28 mouse cellular contexts compared by ENCODE assay signal in the genomic region with DNA sequence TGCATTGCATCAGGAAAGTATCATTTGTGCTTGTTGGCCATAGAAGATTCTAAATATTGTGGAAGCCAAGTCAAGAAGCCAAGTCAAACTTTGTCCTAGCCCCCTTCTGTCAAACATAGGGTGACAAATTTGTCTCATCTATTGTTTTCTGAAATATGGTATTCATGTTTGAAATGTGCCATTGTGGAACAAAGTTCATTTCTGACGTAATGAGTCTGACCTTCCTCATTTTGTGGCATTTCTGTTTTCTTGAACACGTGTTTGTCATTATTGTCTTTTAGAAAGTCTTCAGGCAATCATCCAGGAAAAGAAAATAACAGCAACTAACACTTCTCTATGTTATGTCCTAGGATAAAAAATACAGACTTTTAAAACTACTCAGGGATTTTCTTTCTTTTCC. TPM values are rescaled to one million over a fixed set of nuclear protein-coding genes. Genes with fewer than 3 reads are reported as not detected.
DNase-seq lines count a peak whose midpoint lies in the region; ATAC-seq and TF ChIP-seq lines count a peak whose summit lies in the region.
"Had no signal": no experiment of that assay in that cellular context is flagged by ENCODE, and none has a peak within 500 bp of the region (broad histone marks: within the 10 kb centered on the region; RNA-seq: fewer than 3 reads in every experiment).

No protein-coding gene starts in this region.

- no peaks in the 10 kb centered on the region for H3K9me3 ChIP-seq in embryonic facial prominence, embryonic 14.5 days (ENCODE audit: control insufficient read depth, low read length)
- no peaks in the 10 kb centered on the region for H3K9me3 ChIP-seq in embryonic facial prominence, embryonic 10.5 days
- H3K9me3 ChIP-seq in forebrain, postnatal 0 days (ENCODE audit: low read length): no peaks in the 10 kb centered on the region
- H3K9me3 ChIP-seq: embryonic facial prominence, embryonic 13.5 days; forebrain, embryonic 12.5 days; hindbrain, embryonic 13.5 days; megakaryocyte, embryonic 14.5 days; midbrain, embryonic 12.5 days had no signal

- no peak overlapping the region for H3K4me2 ChIP-seq in embryonic facial prominence, embryonic 14.5 days (ENCODE audit: low read depth, low read length)
- no peak overlapping the region for H3K4me2 ChIP-seq in forebrain, postnatal 0 days (ENCODE audit: low read depth)
- H3K4me2 ChIP-seq: embryonic facial prominence, embryonic 13.5 days; forebrain, embryonic 12.5 days; heart, embryonic 11.5 days; hindbrain, embryonic 13.5 days; liver, embryonic 11.5 days; midbrain, embryonic 12.5 days had no signal

- no peak for ATAC-seq in embryonic facial prominence, embryonic 14.5 days (ENCODE audit: low read depth)
- ATAC-seq in megakaryocyte progenitor cell, adult 5-6 weeks (replicated peaks; ENCODE audit: poor library complexity): peak; percentile 35; the same call in 1 of the 2 replicates
- no peak for ATAC-seq in forebrain, postnatal 0 days
- ATAC-seq: intestine, embryonic 16.5 days had no signal

- no peak for TF ChIP-seq POLR2A in bone marrow macrophage, adult 2 months (IDR thresholded peaks at IDR 0.05; ENCODE audit: borderline replicate concordance, low read depth, low read length)

- H3K4me1 ChIP-seq in embryonic facial prominence, embryonic 14.5 days (ENCODE audit: control insufficient read depth, insufficient read depth, low read length): no peaks in the 10 kb centered on the region
- no peaks in the 10 kb centered on the region for H3K4me1 ChIP-seq in embryonic facial prominence, embryonic 10.5 days
- 0 out of 2 replicates have a peak, but pooled peaks cover 5% of the 10 kb centered on the region for H3K4me1 ChIP-seq in bone marrow macrophage, adult 2 months (ENCODE audit: control insufficient read depth, insufficient read depth, low read length)
- no peaks in the 10 kb centered on the region for H3K4me1 ChIP-seq in forebrain, postnatal 0 days (ENCODE audit: insufficient read depth)
- H3K4me1 ChIP-seq: embryonic facial prominence, embryonic 13.5 days; forebrain, embryonic 12.5 days; hindbrain, embryonic 13.5 days; megakaryocyte, embryonic 14.5 days; midbrain, embryonic 12.5 days had no signal

- no peak for TF ChIP-seq CTCF in bone marrow macrophage, adult 2 months (IDR thresholded peaks at IDR 0.05; ENCODE audit: low read depth, low read length)
- no peak for TF ChIP-seq CTCF in forebrain, postnatal 0 days (IDR thresholded peaks at IDR 0.05; ENCODE audit: low read depth)

- WGBS in embryonic facial prominence, embryonic 14.5 days: 47% methylated on average over 2 of the region's 2 CpGs
- 51% methylated on average over 2 of the region's 2 CpGs for WGBS in embryonic facial prominence, embryonic 10.5 days
- 68% methylated on average over 2 of the region's 2 CpGs for WGBS in forebrain, postnatal 0 days

- no peaks in the 10 kb centered on the region for H3K36me3 ChIP-seq in embryonic facial prominence, embryonic 14.5 days (ENCODE audit: control insufficient read depth, insufficient read depth, low read length)
- H3K36me3 ChIP-seq in embryonic facial prominence, embryonic 10.5 days (replicated peaks): peaks cover 4% of the 10 kb centered on the region; the same call in 1 of the 2 replicates
- no peaks in the 10 kb centered on the region for H3K36me3 ChIP-seq in forebrain, postnatal 0 days (ENCODE audit: insufficient read depth)
- H3K36me3 ChIP-seq: embryonic facial prominence, embryonic 13.5 days; forebrain, embryonic 12.5 days; hindbrain, embryonic 13.5 days; midbrain, embryonic 12.5 days had no signal

- no peak overlapping the region for H3K4me3 ChIP-seq in embryonic facial prominence, embryonic 14.5 days (ENCODE audit: low read depth, low read length)
- no peak overlapping the region for H3K4me3 ChIP-seq in embryonic facial prominence, embryonic 10.5 days
- H3K4me3 ChIP-seq in bone marrow macrophage, adult 2 months (ENCODE audit: insufficient read depth, low read length): no peak overlapping the region
- H3K4me3 ChIP-seq in forebrain, postnatal 0 days (ENCODE audit: low read depth, low read length): no peak overlapping the region
- H3K4me3 ChIP-seq: embryonic facial prominence, embryonic 13.5 days; erythroblast, embryonic 14.5 days; forebrain, embryonic 12.5 days; hindbrain, embryonic 13.5 days; megakaryocyte, embryonic 14.5 days; midbrain, embryonic 12.5 days had no signal

- DNase-seq in embryonic facial prominence, embryonic 14.5 days (ENCODE audit: low spot score): peak; percentile 5
- DNase-seq in embryonic facial prominence, embryonic 10.5 days (ENCODE audit: low spot score): no peak
- DNase-seq in 3T3-L1 (ENCODE audit: low read depth, low spot score): peak; percentile 25
- DNase-seq in ovary, postnatal 14 days (ENCODE audit: low spot score): no peak
- no peak for DNase-seq in spleen, adult 12 weeks (ENCODE audit: low spot score)
- DNase-seq in forebrain, postnatal 0 days: no peak
- DNase-seq: adrenal gland, adult 8-10 months; cerebellum, adult 11 months; cerebellum, adult 9-11 months; embryo, embryonic 11 days; gastrocnemius, postnatal 10 days; heart, adult 11 months; heart, postnatal 36 days; kidney, adult 8-10 months; right cerebral cortex, adult 18-20 months; thymus, postnatal 4 days had no signal

- no peaks in the 10 kb centered on the region for H3K27me3 ChIP-seq in embryonic facial prominence, embryonic 14.5 days (replicated peaks; ENCODE audit: control insufficient read depth, insufficient read depth, low read length)
- H3K27me3 ChIP-seq in embryonic facial prominence, embryonic 10.5 days (replicated peaks; ENCODE audit: low read depth, poor library complexity, severe bottlenecking): no peaks in the 10 kb centered on the region
- H3K27me3 ChIP-seq in forebrain, postnatal 0 days (ENCODE audit: insufficient read depth, low read length): no peaks in the 10 kb centered on the region
- H3K27me3 ChIP-seq: embryonic facial prominence, embryonic 13.5 days; forebrain, embryonic 12.5 days; hindbrain, embryonic 13.5 days; megakaryocyte, embryonic 14.5 days; midbrain, embryonic 12.5 days had no signal

- H3K27ac ChIP-seq in embryonic facial prominence, embryonic 14.5 days (replicated peaks; ENCODE audit: low read depth, low read length): no peak overlapping the region
- H3K27ac ChIP-seq in embryonic facial prominence, embryonic 10.5 days (replicated peaks): no peak overlapping the region
- H3K27ac ChIP-seq in bone marrow macrophage, adult 2 months (ENCODE audit: insufficient read depth, low read depth, low read length): peak overlapping the region; percentile 22; the same call in 1 of the 2 replicates
- no peak overlapping the region for H3K27ac ChIP-seq in forebrain, postnatal 0 days (ENCODE audit: low read depth, low read length)
- H3K27ac ChIP-seq: embryonic facial prominence, embryonic 13.5 days; forebrain, embryonic 12.5 days; hindbrain, embryonic 13.5 days; kidney, postnatal 0 days; midbrain, embryonic 12.5 days had no signal

- no peak overlapping the region for H3K9ac ChIP-seq in embryonic facial prominence, embryonic 14.5 days (ENCODE audit: low read depth, low read length)
- no peak overlapping the region for H3K9ac ChIP-seq in forebrain, postnatal 0 days
- H3K9ac ChIP-seq: embryonic facial prominence, embryonic 13.5 days; forebrain, embryonic 12.5 days; hindbrain, embryonic 13.5 days; midbrain, embryonic 12.5 days had no signal

RNA-seq across cellular contexts. Expression of gene Pde3b, which starts 46.6 kb away (rescaled TPM):
- polyA plus RNA-seq in embryonic facial prominence, embryonic 14.5 days (2014; fragmentation: Nextera tagmentation; extraction: Ambion mirVana): 6.7 and 7.2 TPM in 2 replicates
- polyA plus RNA-seq in embryonic facial prominence, embryonic 10.5 days (2016; fragmentation: Nextera tagmentation; extraction: Ambion mirVana): 8.1 and 10.7 TPM in 2 replicates
- 15.3 and 18.4 TPM in 2 replicates for polyA plus RNA-seq in bone marrow macrophage, adult 2 months (2012; ENCODE audit: insufficient read depth, insufficient read length, missing spikeins)
- total RNA-seq in megakaryocyte progenitor cell, adult 5-6 weeks (2015): 9.8 and 13.0 TPM in 2 replicates
- total RNA-seq in megakaryocyte progenitor cell, adult 5-6 weeks (2017): 12.0 and 14.5 TPM in 2 replicates
- total RNA-seq in forebrain, postnatal 0 days (2014; rRNA removed): 13.5 and 14.5 TPM in 2 replicates
- 2.0 and 2.3 TPM in 2 replicates for polyA plus RNA-seq in forebrain, postnatal 0 days (2015; fragmentation: Nextera tagmentation; extraction: Ambion mirVana)

Comparison
In these comparisons a context has a peak if more than half of its experiments do, and no peak if none do; other contexts are left out.
1. DNase-seq: peak in embryonic facial prominence, embryonic 14.5 days (single experiment) and 3T3-L1 (single experiment); none in embryonic facial prominence, embryonic 10.5 days (single experiment), ovary, postnatal 14 days (single experiment), spleen, adult 12 weeks (single experiment) and forebrain, postnatal 0 days (single experiment).